In the genomic region with DNA sequence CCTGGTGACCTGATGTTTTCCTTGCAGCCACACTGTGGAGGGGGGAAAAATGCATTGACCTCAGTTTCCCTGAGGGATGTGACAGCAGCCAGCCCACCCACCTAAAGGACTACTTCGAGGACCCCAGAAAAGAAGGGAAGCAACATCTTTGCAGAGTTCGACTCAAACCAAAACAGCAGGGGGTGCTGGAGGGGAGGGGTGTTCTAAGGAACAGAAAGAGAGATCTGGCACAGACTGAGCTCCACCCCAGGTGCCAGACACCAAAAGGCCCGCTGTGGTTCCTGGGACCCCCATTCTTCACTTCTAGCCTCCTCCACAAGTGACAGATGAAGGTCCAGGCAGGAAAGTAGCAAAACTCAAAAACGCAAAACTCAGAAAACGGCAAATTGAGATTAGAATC, we compare ENCODE assay signal across 23 mouse cellular contexts. TPM values are rescaled to one million over a fixed set of nuclear protein-coding genes. Genes with fewer than 3 reads are reported as not detected.
DNase-seq lines count a peak whose midpoint lies in the region; ATAC-seq and TF ChIP-seq lines count a peak whose summit lies in the region.
"Had no signal": no experiment of that assay in that cellular context is flagged by ENCODE, and none has a peak within 500 bp of the region (broad histone marks: within the 10 kb centered on the region; RNA-seq: fewer than 3 reads in every experiment).

No protein-coding gene starts in this region.

- TF ChIP-seq CTCF in forebrain, postnatal 0 days (IDR thresholded peaks at IDR 0.05; ENCODE audit: low read depth), result no peak; the same call in 1 of the 2 replicates

- peaks cover 26% of the 10 kb centered on the region for H3K4me1 ChIP-seq in forebrain, postnatal 0 days (ENCODE audit: insufficient read depth)
- peaks cover 66% of the 10 kb centered on the region for H3K4me1 ChIP-seq in forebrain, embryonic 13.5 days
- H3K4me1 ChIP-seq in midbrain, embryonic 13.5 days (replicated peaks), result peaks cover 76% of the 10 kb centered on the region
- H3K4me1 ChIP-seq in midbrain, embryonic 10.5 days, result peaks cover 59% of the 10 kb centered on the region
- H3K4me1 ChIP-seq in neural tube, embryonic 14.5 days (ENCODE audit: control insufficient read depth, insufficient read depth, low read length), result peaks cover 19% of the 10 kb centered on the region
- H3K4me1 ChIP-seq in intestine, embryonic 16.5 days (ENCODE audit: control insufficient read depth, insufficient read depth, low read length), result peaks cover 11% of the 10 kb centered on the region

- no peaks in the 10 kb centered on the region for H3K27me3 ChIP-seq in forebrain, postnatal 0 days (ENCODE audit: insufficient read depth, low read length)
- peaks cover 95% of the 10 kb centered on the region for H3K27me3 ChIP-seq in forebrain, embryonic 13.5 days
- H3K27me3 ChIP-seq in midbrain, embryonic 13.5 days, result peaks cover 90% of the 10 kb centered on the region
- H3K27me3 ChIP-seq in midbrain, embryonic 10.5 days (ENCODE audit: low read depth, poor library complexity, severe bottlenecking), result peaks cover 99% of the 10 kb centered on the region
- H3K27me3 ChIP-seq in neural tube, embryonic 14.5 days (ENCODE audit: control insufficient read depth, insufficient read depth, low read length), result peaks cover 9% of the 10 kb centered on the region; the same call in 1 of the 2 replicates
- peaks cover 86% of the 10 kb centered on the region for H3K27me3 ChIP-seq in intestine, embryonic 16.5 days (replicated peaks; ENCODE audit: control insufficient read depth, insufficient read depth, low read length)

- DNase-seq in forebrain, postnatal 0 days, result no peak
- DNase-seq in midbrain, embryonic 10.5 days (ENCODE audit: low spot score), result no peak
- peak; percentile 67 for DNase-seq in thymus, postnatal 25 days
- no peak for DNase-seq in lung, postnatal 36 days
- DNase-seq: adrenal gland, postnatal 14 days; embryo, embryonic 11 days; gastrocnemius, postnatal 25 days; heart, adult 2 months; kidney, adult 11 months; left cerebral cortex, postnatal 4 days; liver; lung, adult 18-20 months; right cerebral cortex, adult 18-20 months had no signal

- H3K27ac ChIP-seq in forebrain, postnatal 0 days (ENCODE audit: low read depth, low read length), result no peak overlapping the region
- no peak overlapping the region for H3K27ac ChIP-seq in forebrain, embryonic 13.5 days
- no peak overlapping the region for H3K27ac ChIP-seq in midbrain, embryonic 13.5 days
- no peak overlapping the region for H3K27ac ChIP-seq in midbrain, embryonic 10.5 days (replicated peaks)
- no peak overlapping the region for H3K27ac ChIP-seq in neural tube, embryonic 14.5 days (ENCODE audit: low read depth, low read length)
- H3K27ac ChIP-seq in intestine, embryonic 16.5 days (ENCODE audit: low read length), result no peak overlapping the region
- H3K27ac ChIP-seq: embryonic facial prominence, embryonic 15.5 days; heart, adult 2 months; kidney, postnatal 0 days had no signal

- WGBS in forebrain, postnatal 0 days, result 43% methylated on average over 5 of the region's 5 CpGs
- WGBS in forebrain, embryonic 13.5 days, result 52% methylated on average over 5 of the region's 5 CpGs
- WGBS in midbrain, embryonic 13.5 days, result 48% methylated on average over 5 of the region's 5 CpGs
- 57% methylated on average over 5 of the region's 5 CpGs for WGBS in midbrain, embryonic 10.5 days
- 44% methylated on average over 5 of the region's 5 CpGs for WGBS in neural tube, embryonic 14.5 days
- 51% methylated on average over 5 of the region's 5 CpGs for WGBS in intestine, embryonic 16.5 days

- H3K36me3 ChIP-seq in forebrain, postnatal 0 days (ENCODE audit: insufficient read depth), result no peaks in the 10 kb centered on the region
- no peaks in the 10 kb centered on the region for H3K36me3 ChIP-seq in forebrain, embryonic 13.5 days (ENCODE audit: poor library complexity, severe bottlenecking)
- H3K36me3 ChIP-seq in midbrain, embryonic 13.5 days, result no peaks in the 10 kb centered on the region
- no peaks in the 10 kb centered on the region for H3K36me3 ChIP-seq in midbrain, embryonic 10.5 days
- no peaks in the 10 kb centered on the region for H3K36me3 ChIP-seq in neural tube, embryonic 14.5 days (ENCODE audit: control insufficient read depth, insufficient read depth, low read length)
- no peaks in the 10 kb centered on the region for H3K36me3 ChIP-seq in intestine, embryonic 16.5 days (ENCODE audit: control insufficient read depth, insufficient read depth, low read length)
- H3K36me3 ChIP-seq: embryonic facial prominence, embryonic 15.5 days; G1E had no signal

- no peak overlapping the region for H3K4me3 ChIP-seq in forebrain, postnatal 0 days (ENCODE audit: low read depth, low read length)
- H3K4me3 ChIP-seq in forebrain, embryonic 13.5 days, result no peak overlapping the region
- H3K4me3 ChIP-seq in midbrain, embryonic 13.5 days (replicated peaks), result no peak overlapping the region
- H3K4me3 ChIP-seq in midbrain, embryonic 10.5 days, result no peak overlapping the region
- no peak overlapping the region for H3K4me3 ChIP-seq in neural tube, embryonic 14.5 days (ENCODE audit: low read depth, low read length)
- no peak overlapping the region for H3K4me3 ChIP-seq in intestine, embryonic 16.5 days (ENCODE audit: low read length)
- H3K4me3 ChIP-seq: embryonic facial prominence, embryonic 15.5 days; heart, adult 2 months; myocyte had no signal

- no peak overlapping the region for H3K9ac ChIP-seq in forebrain, postnatal 0 days
- H3K9ac ChIP-seq in forebrain, embryonic 13.5 days, result no peak overlapping the region
- no peak overlapping the region for H3K9ac ChIP-seq in midbrain, embryonic 13.5 days (replicated peaks)
- H3K9ac ChIP-seq in neural tube, embryonic 14.5 days (replicated peaks; ENCODE audit: low read depth, low read length), result no peak overlapping the region
- no peak overlapping the region for H3K9ac ChIP-seq in intestine, embryonic 16.5 days (ENCODE audit: low read depth, low read length)
- H3K9ac ChIP-seq: embryonic facial prominence, embryonic 15.5 days had no signal

- H3K4me2 ChIP-seq in forebrain, postnatal 0 days (ENCODE audit: low read depth), result peak overlapping the region; percentile 80
- no peak overlapping the region for H3K4me2 ChIP-seq in forebrain, embryonic 13.5 days
- H3K4me2 ChIP-seq in midbrain, embryonic 13.5 days (replicated peaks), result peak overlapping the region; percentile 77
- H3K4me2 ChIP-seq in neural tube, embryonic 14.5 days (ENCODE audit: low read depth, low read length), result 0 out of 2 replicates have a peak overlapping the region, but pooled peaks have one; percentile 73
- H3K4me2 ChIP-seq in intestine, embryonic 16.5 days (ENCODE audit: low read depth, low read length), result no peak overlapping the region
- H3K4me2 ChIP-seq: embryonic facial prominence, embryonic 15.5 days had no signal

- no peaks in the 10 kb centered on the region for H3K9me3 ChIP-seq in forebrain, postnatal 0 days (ENCODE audit: low read length)
- no peaks in the 10 kb centered on the region for H3K9me3 ChIP-seq in forebrain, embryonic 13.5 days (replicated peaks)
- H3K9me3 ChIP-seq in midbrain, embryonic 13.5 days, result no peaks in the 10 kb centered on the region
- no peaks in the 10 kb centered on the region for H3K9me3 ChIP-seq in midbrain, embryonic 10.5 days (replicated peaks)
- no peaks in the 10 kb centered on the region for H3K9me3 ChIP-seq in neural tube, embryonic 14.5 days (ENCODE audit: control insufficient read depth, low read length)
- H3K9me3 ChIP-seq in intestine, embryonic 16.5 days (ENCODE audit: control insufficient read depth, low read length), result no peaks in the 10 kb centered on the region
- H3K9me3 ChIP-seq: embryonic facial prominence, embryonic 15.5 days; G1E had no signal

- no peak for ATAC-seq in forebrain, postnatal 0 days
- ATAC-seq in forebrain, embryonic 13.5 days, result no peak
- ATAC-seq in midbrain, embryonic 13.5 days, result no peak
- ATAC-seq in neural tube, embryonic 14.5 days (ENCODE audit: low read depth), result no peak
- no peak for ATAC-seq in intestine, embryonic 16.5 days

RNA-seq across cellular contexts. Expression of a gene that starts 2.7 kb away (rescaled TPM):
- total RNA-seq in forebrain, postnatal 0 days (2014; rRNA removed), result 33.9 and 51.6 TPM in 2 replicates
- 8.1 and 10.1 TPM in 2 replicates for polyA plus RNA-seq in forebrain, postnatal 0 days (2015; fragmentation: Nextera tagmentation; extraction: Ambion mirVana)
- 1.7 and 1.8 TPM in 2 replicates for polyA plus RNA-seq in forebrain, embryonic 13.5 days (2015; fragmentation: Nextera tagmentation; extraction: Ambion mirVana)
- polyA plus RNA-seq in midbrain, embryonic 13.5 days (2015; fragmentation: Nextera tagmentation; extraction: Ambion mirVana), result 3.0 and 3.3 TPM in 2 replicates
- 0.23 and 0.26 TPM in 2 replicates for polyA plus RNA-seq in midbrain, embryonic 10.5 days (2016; fragmentation: Nextera tagmentation; extraction: Ambion mirVana)
- polyA plus RNA-seq in neural tube, embryonic 14.5 days (2014; fragmentation: Nextera tagmentation; extraction: Ambion mirVana), result 4.1 and 6.8 TPM in 2 replicates
- polyA plus RNA-seq in intestine, embryonic 16.5 days (2015; fragmentation: Nextera tagmentation; extraction: Ambion mirVana), result 0.06 and 0.13 TPM in 2 replicates
- total RNA-seq: megakaryocyte-erythroid progenitor cell, adult 5-6 weeks had no signal
- polyA plus RNA-seq: G1E; heart, embryonic 14.5 days had no signal

RNA-seq across cellular contexts. Expression of a gene that starts 57.4 kb away (rescaled TPM):
- 6.4 and 11.4 TPM in 2 replicates for total RNA-seq in forebrain, postnatal 0 days (2014; rRNA removed)
- 16.0 and 16.8 TPM in 2 replicates for polyA plus RNA-seq in forebrain, postnatal 0 days (2015; fragmentation: Nextera tagmentation; extraction: Ambion mirVana)
- 136 and 138 TPM in 2 replicates for polyA plus RNA-seq in forebrain, embryonic 13.5 days (2015; fragmentation: Nextera tagmentation; extraction: Ambion mirVana)
- polyA plus RNA-seq in midbrain, embryonic 13.5 days (2015; fragmentation: Nextera tagmentation; extraction: Ambion mirVana), result 83.0 and 93.7 TPM in 2 replicates
- polyA plus RNA-seq in midbrain, embryonic 10.5 days (2016; fragmentation: Nextera tagmentation; extraction: Ambion mirVana), result 81.5 and 121 TPM in 2 replicates
- 6.9 and 10.2 TPM in 2 replicates for polyA plus RNA-seq in neural tube, embryonic 14.5 days (2014; fragmentation: Nextera tagmentation; extraction: Ambion mirVana)
- 17.2 and 18.2 TPM in 2 replicates for polyA plus RNA-seq in intestine, embryonic 16.5 days (2015; fragmentation: Nextera tagmentation; extraction: Ambion mirVana)
- total RNA-seq: G1E had no signal
- polyA plus RNA-seq: G1E had no signal

Comparison
In these comparisons a context has a peak if more than half of its experiments do, and no peak if none do; other contexts are left out.
1. H3K4me2 ChIP-seq: peak in forebrain, postnatal 0 days (single experiment), midbrain, embryonic 13.5 days (single experiment) and neural tube, embryonic 14.5 days (single experiment); none in forebrain, embryonic 13.5 days (single experiment) and intestine, embryonic 16.5 days (single experiment).